Mouse (Mus musculus) forebrain, embryonic 14.5 days (tissue): ENCODE data around the gene Hip1. TPM values are rescaled to one million over a fixed set of nuclear protein-coding genes. Genes with fewer than 3 reads are reported as not detected.

Source experiments
- ATAC-seq: fragments of 200-750 bp; cut with Nextera tagmentation; 2 replicates; pipeline ENCODE4 v1.8.0; 2017; ENCODE audit warnings: mild to moderate bottlenecking, moderate library complexity
- DNase-seq: peaks from one replicate; pipeline ENCODE4 v3.0.0-alpha.2; 2015; ENCODE audit warnings: low spot score
- H3K27ac ChIP-seq: fragments of 300-500 bp; sonication (generic); 2 replicates; pipeline ENCODE4 v1.5.1; 2014; ENCODE audit warnings: low read depth, mild to moderate bottlenecking, control low read depth, low read length, moderate library complexity
- H3K27me3 ChIP-seq: fragments of 300-500 bp; sonication (generic); replicated peaks from 2 replicates; pipeline ENCODE4 v1.6.1; 2014; ENCODE audit warnings: low read length, control low read depth, mixed read lengths; ENCODE audit not compliant: control insufficient read depth, insufficient read depth
- H3K36me3 ChIP-seq: fragments of 300-500 bp; sonication (generic); 2 replicates; pipeline ENCODE4 v1.6.1; 2014; ENCODE audit warnings: low read length, control low read depth; ENCODE audit not compliant: control insufficient read depth, insufficient read depth
- H3K4me1 ChIP-seq: fragments of 300-500 bp; sonication (generic); 2 replicates; pipeline ENCODE4 v1.6.1; 2014; ENCODE audit warnings: antibody characterized with exemption, low read length, control low read depth; ENCODE audit not compliant: control insufficient read depth, insufficient read depth
- H3K4me2 ChIP-seq: fragments of 300-500 bp; sonication (generic); 2 replicates; pipeline ENCODE4 v1.6.1; 2014; ENCODE audit warnings: mild to moderate bottlenecking, control low read depth, low read length
- H3K4me3 ChIP-seq: fragments of 300-500 bp; sonication (generic); 2 replicates; pipeline ENCODE4 v1.5.1; 2014; ENCODE audit warnings: low read depth, low read length, control low read depth
- H3K9ac ChIP-seq: fragments of 300-500 bp; sonication (generic); 2 replicates; pipeline ENCODE4 v1.6.1; 2014; ENCODE audit warnings: mild to moderate bottlenecking, low read length, control low read depth, moderate library complexity
- H3K9me3 ChIP-seq: fragments of 300-500 bp; sonication (generic); replicated peaks from 2 replicates; pipeline ENCODE4 v1.6.1; 2016; ENCODE audit warnings: low read length, control low read depth, mixed read lengths; ENCODE audit not compliant: control insufficient read depth
- WGBS: fragments of 180-500 bp; shearing (Covaris S2); extraction: QIAGEN DNeasy Blood & Tissue Kit; methylation state at CpG from one replicate; pipeline ENCODE4 v1.1.7; 2014; 5-methylcytosine and 5-hydroxymethylcytosine counted together
- polyA plus RNA-seq: library from polyadenylated mRNA; unstranded; fragments of >200 nt; fragmentation: Nextera tagmentation; extraction: Ambion mirVana; gene quantifications from 2 replicates; pipeline ENCODE4 v1.2.1, GENCODE M21; 2014

Hip1 gene
- polyA plus RNA-seq, 1 experiment from 2014 or later: 24.6 TPM

GRCm38 (mm10) chr5:135505442-135505841 is 39.5 kb downstream of the Hip1 start:
- H3K27ac ChIP-seq: no peak overlapping the region
- DNase-seq: no peak
- no peaks in the 10 kb centered on the region for H3K27me3 ChIP-seq
- 79% methylated on average over 5 of the region's 5 CpGs for WGBS
- H3K4me2 ChIP-seq: no peak overlapping the region
- no peak overlapping the region for H3K4me3 ChIP-seq
- peaks cover 11% of the 10 kb centered on the region for H3K4me1 ChIP-seq
- no peaks in the 10 kb centered on the region for H3K9me3 ChIP-seq
- ATAC-seq: no peak
- no peak overlapping the region for H3K9ac ChIP-seq
- no peaks in the 10 kb centered on the region for H3K36me3 ChIP-seq

GRCm38 (mm10) chr5:135502931-135503330 is 42.0 kb downstream of the Hip1 start:
- no peak for ATAC-seq
- Histone ChIP-seq H3K36me3 (no peaks in the 10 kb centered on the region), H3K27me3 (no peaks in the 10 kb centered on the region), H3K4me3 (no peak overlapping the region), H3K9ac (no peak overlapping the region), H3K4me1 (peaks cover 10% of the 10 kb centered on the region), H3K9me3 (no peaks in the 10 kb centered on the region), H3K27ac (no peak overlapping the region), H3K4me2 (no peak overlapping the region)
- 42% methylated on average over 7 of the region's 7 CpGs for WGBS
- peak; percentile 57 for DNase-seq

GRCm38 (mm10) chr5:135502027-135502426 is 42.9 kb downstream of the Hip1 start:
- Histone ChIP-seq H3K9ac (no peak overlapping the region), H3K27ac (no peak overlapping the region), H3K4me2 (no peak overlapping the region), H3K27me3 (no peaks in the 10 kb centered on the region), H3K4me3 (no peak overlapping the region), H3K36me3 (no peaks in the 10 kb centered on the region), H3K9me3 (no peaks in the 10 kb centered on the region), H3K4me1 (peaks cover 2% of the 10 kb centered on the region; the same call in 1 of the 2 replicates)
- 91% methylated on average over 8 of the region's 8 CpGs for WGBS
- DNase-seq (no peak), ATAC-seq (no peak)

- no peak overlapping the region for H3K4me3 ChIP-seq
- H3K4me1 ChIP-seq: no peaks in the 10 kb centered on the region; the same call in 1 of the 2 replicates
- no peak for DNase-seq
- no peak overlapping the region for H3K4me2 ChIP-seq
- no peaks in the 10 kb centered on the region for H3K9me3 ChIP-seq
- H3K36me3 ChIP-seq: no peaks in the 10 kb centered on the region
- ATAC-seq: no peak
- 89% methylated on average over 3 of the region's 3 CpGs for WGBS
- no peaks in the 10 kb centered on the region for H3K27me3 ChIP-seq
- no peak overlapping the region for H3K27ac ChIP-seq
- no peak overlapping the region for H3K9ac ChIP-seq
Measured at GRCm38 (mm10) chr5:135498914-135499313, 46.0 kb downstream of the Hip1 start.

- no peaks in the 10 kb centered on the region for H3K36me3 ChIP-seq
- H3K4me2 ChIP-seq: no peak overlapping the region
- no peak overlapping the region for H3K27ac ChIP-seq
- H3K9ac ChIP-seq: no peak overlapping the region
- no peak overlapping the region for H3K4me3 ChIP-seq
- no peaks in the 10 kb centered on the region for H3K27me3 ChIP-seq
- WGBS: 83% methylated on average over 6 of the region's 6 CpGs
- H3K9me3 ChIP-seq: no peaks in the 10 kb centered on the region
- no peak for ATAC-seq
- DNase-seq: no peak
- H3K4me1 ChIP-seq: no peaks in the 10 kb centered on the region
Measured at GRCm38 (mm10) chr5:135497347-135497955, 47.5 kb downstream of the Hip1 start.

- Histone ChIP-seq H3K4me1 (no peaks in the 10 kb centered on the region), H3K9ac (no peak overlapping the region), H3K4me2 (no peak overlapping the region), H3K27me3 (no peaks in the 10 kb centered on the region), H3K9me3 (no peaks in the 10 kb centered on the region), H3K4me3 (no peak overlapping the region), H3K27ac (no peak overlapping the region), H3K36me3 (no peaks in the 10 kb centered on the region)
- WGBS: 78% methylated on average over 2 of the region's 2 CpGs
- DNase-seq (no peak), ATAC-seq (no peak)
Measured at GRCm38 (mm10) chr5:135496489-135496888, 48.4 kb downstream of the Hip1 start.

- WGBS: 94% methylated on average over 8 of the region's 8 CpGs
- no peak for ATAC-seq
Measured at GRCm38 (mm10) chr5:135495471-135495870, 49.4 kb downstream of the Hip1 start.

GRCm38 (mm10) chr5:135494183-135494910 is 50.6 kb downstream of the Hip1 start:
- H3K27me3 ChIP-seq: no peaks in the 10 kb centered on the region
- WGBS: 83% methylated on average over 13 of the region's 13 CpGs
- no peak for ATAC-seq
- DNase-seq: peak; percentile 48
- no peak overlapping the region for H3K27ac ChIP-seq
- no peaks in the 10 kb centered on the region for H3K9me3 ChIP-seq
- H3K4me1 ChIP-seq: peaks cover 5% of the 10 kb centered on the region
- H3K9ac ChIP-seq: no peak overlapping the region
- no peak overlapping the region for H3K4me3 ChIP-seq
- H3K4me2 ChIP-seq: no peak overlapping the region
- H3K36me3 ChIP-seq: no peaks in the 10 kb centered on the region

More at GRCm38 (mm10) chr5:135495471-135495870, 49.4 kb downstream of the Hip1 start:
- Histone ChIP-seq H3K4me1 (no peaks in the 10 kb centered on the region), H3K4me3 (no peak overlapping the region), H3K9me3 (no peaks in the 10 kb centered on the region), H3K4me2 (no peak overlapping the region), H3K27ac (no peak overlapping the region), H3K36me3 (no peaks in the 10 kb centered on the region), H3K27me3 (no peaks in the 10 kb centered on the region), H3K9ac (no peak overlapping the region)
- DNase-seq: no peak

- Histone ChIP-seq H3K9me3 (no peaks in the 10 kb centered on the region), H3K36me3 (no peaks in the 10 kb centered on the region), H3K27me3 (no peaks in the 10 kb centered on the region), H3K27ac (no peak overlapping the region), H3K4me3 (no peak overlapping the region), H3K4me1 (peaks cover 8% of the 10 kb centered on the region), H3K4me2 (no peak overlapping the region), H3K9ac (no peak overlapping the region)
- ATAC-seq (no peak), DNase-seq (no peak)
- 73% methylated on average over 3 of the region's 3 CpGs for WGBS
Measured at GRCm38 (mm10) chr5:135493095-135493494, 51.8 kb downstream of the Hip1 start.
